Mouse (Mus musculus): ENCODE data around the gene Slc16a1.

DNA sequence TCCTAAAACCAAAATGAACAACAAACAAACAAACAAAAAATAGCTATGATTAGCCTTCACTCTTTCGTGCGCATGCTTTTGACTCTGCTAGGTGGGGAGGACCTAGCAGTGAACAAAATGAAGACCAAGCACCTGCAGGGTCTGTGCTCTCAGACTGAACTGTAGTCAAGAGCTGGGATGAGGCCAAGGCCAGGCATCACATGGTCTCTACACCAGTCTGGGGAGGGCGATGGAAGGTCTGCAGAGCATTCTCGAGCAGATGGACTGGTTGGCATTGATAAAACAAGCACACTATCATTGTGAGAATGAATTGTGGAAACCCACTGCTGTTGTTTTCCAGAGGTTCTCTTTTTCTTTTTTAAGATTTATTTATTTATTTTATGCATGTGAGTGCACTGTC is 65.5 kb downstream of the Slc16a1 start:
- TF ChIP-seq GATA1 (IDR thresholded peaks at IDR 0.05; ENCODE audit: low read length) (no peak), TAL1 (IDR thresholded peaks at IDR 0.05; ENCODE audit: low read length) (no peak)
